Mouse (Mus musculus): ENCODE data around the gene Gm3285. TPM values are rescaled to one million over a fixed set of nuclear protein-coding genes. Genes with fewer than 3 reads are reported as not detected.

Gene Gm3285
- not detected for polyA plus RNA-seq (2017; shearing (Covaris generic))

- no peak for ATAC-seq
Measured at GRCm38 (mm10) chr10:77861675-77862074, at the start of gene Gm3285. TSS of gene Gm3285 (plus strand) at chr10:77861975.

GRCm38 (mm10) chr10:77814382-77814781 is 47.4 kb upstream of the Gm3285 start, which contains the start of gene Gm2696:
TSS of gene Gm2696 (plus strand) at chr10:77814682.
- ATAC-seq, result no peak

- ATAC-seq, result no peak
Measured at GRCm38 (mm10) chr10:77815514-77815913, 46.3 kb upstream of the Gm3285 start.

- no peak for ATAC-seq
Measured at GRCm38 (mm10) chr10:77818523-77818922, 43.3 kb upstream of the Gm3285 start.

GRCm38 (mm10) chr10:77819203-77819602 is 42.6 kb upstream of the Gm3285 start:
- ATAC-seq, result no peak

- no peak for ATAC-seq
Measured at GRCm38 (mm10) chr10:77826951-77827350, 34.8 kb upstream of the Gm3285 start, which contains the start of gene Krtap10-4. TSS of gene Krtap10-4 (minus strand) at chr10:77827095.

GRCm38 (mm10) chr10:77835647-77836046 is 26.1 kb upstream of the Gm3285 start, which contains the start of gene Krtap10-10:
TSS of gene Krtap10-10 (plus strand) at chr10:77835947.
- ATAC-seq, result no peak

- ATAC-seq, result no peak
Measured at GRCm38 (mm10) chr10:77839006-77839405, 22.8 kb upstream of the Gm3285 start.

- no peak for ATAC-seq
Measured at GRCm38 (mm10) chr10:77846503-77846902, 15.3 kb upstream of the Gm3285 start, which contains the start of gene Gm36176. TSS of gene Gm36176 (plus strand) at chr10:77846803.

GRCm38 (mm10) chr10:77846961-77847360 is 14.8 kb upstream of the Gm3285 start:
- no peak for ATAC-seq

- ATAC-seq, result no peak
Measured at GRCm38 (mm10) chr10:77847538-77847937, 14.2 kb upstream of the Gm3285 start.

GRCm38 (mm10) chr10:77852559-77852958 is 9.2 kb upstream of the Gm3285 start, which contains the start of gene Gm10318:
TSS of gene Gm10318 (plus strand) at chr10:77852859.
- no peak for ATAC-seq

- ATAC-seq, result peak; percentile 89
Measured at GRCm38 (mm10) chr10:77864067-77864761, 2.4 kb downstream of the Gm3285 start.

GRCm38 (mm10) chr10:77864762-77865143 is 3.0 kb downstream of the Gm3285 start:
- no peak for ATAC-seq

- ATAC-seq, result no peak
Measured at GRCm38 (mm10) chr10:77867546-77867945, 5.8 kb downstream of the Gm3285 start.

GRCm38 (mm10) chr10:77869651-77870050 is 7.9 kb downstream of the Gm3285 start:
- ATAC-seq, result no peak

GRCm38 (mm10) chr10:77878985-77879384 is 17.2 kb downstream of the Gm3285 start:
- no peak for ATAC-seq

- no peak for ATAC-seq
Measured at GRCm38 (mm10) chr10:77880305-77880704, 18.5 kb downstream of the Gm3285 start.

GRCm38 (mm10) chr10:77882553-77882952 is 20.8 kb downstream of the Gm3285 start:
- ATAC-seq, result no peak

GRCm38 (mm10) chr10:77886007-77886747 is 24.4 kb downstream of the Gm3285 start:
- ATAC-seq, result no peak

GRCm38 (mm10) chr10:77890987-77891565 is 29.3 kb downstream of the Gm3285 start:
- ATAC-seq, result no peak

GRCm38 (mm10) chr10:77895562-77895961 is 33.8 kb downstream of the Gm3285 start:
- no peak for ATAC-seq

GRCm38 (mm10) chr10:77900126-77900525 is 38.4 kb downstream of the Gm3285 start:
- ATAC-seq, result no peak

Measured in activated CD4-positive, CD25-positive, alpha-beta regulatory T cell, adult 4 months (primary cell).